Mouse (Mus musculus) lung, adult 18-20 months (tissue): Measurements from ENCODE around the gene Best2.
A peak's percentile ranks its signal among the peaks of the same experiment; 100 is the strongest.

Experiments used
- DNase-seq, 2 experiments: peaks; one replicate each; pipeline ENCODE4 v3.0.0; 2022; ENCODE audit warnings: mixed read lengths in 2 of 2

Gene Best2

DNA sequence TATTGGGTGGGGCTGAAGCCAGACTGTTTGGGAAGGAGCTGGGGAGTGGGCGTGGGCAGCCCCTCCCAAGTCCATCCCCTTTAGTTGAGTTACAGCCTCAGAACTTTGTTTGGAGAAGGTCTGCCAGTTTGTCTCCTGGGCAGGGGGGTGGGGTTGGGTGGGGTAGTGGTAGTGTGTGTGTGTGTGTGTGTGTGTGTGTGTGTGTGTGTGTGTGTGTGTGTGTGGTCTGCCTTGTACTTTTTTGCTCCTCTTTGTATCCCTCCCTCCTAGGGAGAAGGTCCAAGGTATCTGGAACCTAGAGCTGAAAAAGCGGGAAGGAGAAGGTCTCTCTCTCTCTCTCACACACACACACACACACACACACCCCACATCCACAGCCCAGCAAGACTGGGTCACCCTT, at the start of gene Best2:
Best2 (minus strand) TSS at position 101 of the 400 bp plus-strand sequence.
- no peak for DNase-seq

DNA sequence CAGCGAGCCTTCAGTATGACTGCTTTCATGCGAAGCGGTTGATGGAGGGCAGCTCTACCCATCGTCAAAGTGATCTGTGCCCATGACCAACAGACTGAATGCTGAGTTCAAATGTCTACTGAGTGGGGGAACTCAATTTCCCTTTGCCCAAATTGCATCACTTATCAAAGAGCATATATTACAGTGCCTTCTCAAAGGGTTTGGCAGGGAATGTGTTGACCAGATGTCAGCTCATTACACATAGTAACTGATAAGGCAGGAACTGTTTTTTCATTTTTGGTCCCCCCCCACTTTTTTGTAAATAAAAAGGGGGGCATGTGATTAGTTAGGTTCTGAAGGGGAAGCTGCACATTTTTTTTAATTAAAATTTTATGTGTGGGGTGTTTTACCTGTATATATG, 48.3 kb upstream of the Best2 start:
- no peak for DNase-seq

DNA sequence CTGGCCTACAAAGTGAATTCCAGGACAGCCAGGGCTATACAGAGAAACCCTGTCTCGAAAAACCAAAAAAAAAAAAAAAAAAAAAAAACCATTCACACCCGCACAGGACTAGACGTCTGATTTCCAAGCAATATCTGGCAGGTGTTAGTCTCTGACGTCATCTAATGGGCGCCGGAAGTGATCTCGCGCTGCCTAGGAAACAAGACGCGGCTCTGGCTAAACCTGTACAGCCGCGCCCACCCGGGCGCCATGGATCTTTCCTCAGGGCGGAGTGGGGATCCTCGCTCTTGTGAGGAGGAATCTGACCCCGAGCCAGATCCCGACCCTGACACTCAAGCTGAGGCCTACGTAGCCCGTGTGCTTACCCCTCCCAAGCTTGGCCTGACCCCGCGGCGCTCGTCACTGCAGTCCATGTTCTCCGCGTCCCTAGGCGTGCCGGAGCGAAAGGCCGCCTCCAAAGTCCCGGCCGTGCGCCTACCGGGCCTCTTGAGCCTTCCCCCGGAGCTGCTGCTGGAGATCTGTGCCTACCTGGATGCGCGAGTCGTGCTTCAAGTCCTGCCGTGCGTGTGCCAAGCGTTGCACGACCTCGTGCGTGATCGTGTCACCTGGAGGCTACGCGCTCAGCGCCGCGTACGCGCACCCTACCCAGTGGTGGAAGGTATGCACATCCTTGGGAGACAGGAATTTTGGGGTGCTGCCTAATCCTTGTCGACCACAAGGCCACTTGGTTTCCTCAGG, 45.7 kb upstream of the Best2 start, which contains the start of gene Fbxw9:
Fbxw9 (plus strand) TSS at position 177 of the 738 bp plus-strand sequence.
- DNase-seq, result peak; percentile 91 to 94

DNA sequence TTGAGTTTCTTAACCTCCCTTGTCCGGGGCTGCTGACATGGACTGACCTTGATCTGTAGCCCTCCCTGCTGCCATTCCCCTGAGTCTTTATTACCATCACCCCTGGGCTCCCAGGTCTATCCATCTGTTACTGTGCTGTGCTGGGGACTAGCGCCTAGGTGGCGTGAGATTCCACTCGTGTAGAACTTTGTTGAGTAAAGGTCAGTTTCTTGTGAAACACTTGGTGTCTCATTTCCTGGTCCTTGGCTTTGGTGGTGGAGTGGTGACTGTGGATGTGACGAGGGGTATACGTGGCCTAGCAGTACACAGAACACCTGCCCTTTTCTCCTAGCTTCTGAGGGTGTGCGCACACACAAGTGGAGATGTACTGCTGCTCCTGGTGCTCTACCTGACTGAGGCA, 43.0 kb upstream of the Best2 start:
- no peak for DNase-seq

DNA sequence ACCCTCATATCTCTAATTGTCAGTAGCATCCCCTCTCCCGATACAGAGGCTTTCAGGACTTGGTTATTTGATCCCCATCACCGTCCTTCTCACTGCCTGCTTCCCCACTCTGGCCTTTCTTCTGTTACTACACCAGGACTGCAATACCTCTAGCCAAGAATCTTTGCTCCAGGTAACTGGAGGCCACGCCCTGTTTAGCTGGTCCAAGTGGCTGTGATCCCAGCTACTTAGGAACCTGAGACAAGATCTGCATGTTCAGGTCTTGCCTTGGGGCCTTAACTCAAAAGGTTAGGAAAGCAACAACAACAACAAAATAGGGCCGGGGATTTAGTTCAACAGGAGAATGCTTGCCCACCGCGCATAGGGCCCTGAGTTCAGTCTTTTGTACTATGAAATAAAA, 29.3 kb upstream of the Best2 start:
- no peak for DNase-seq

DNA sequence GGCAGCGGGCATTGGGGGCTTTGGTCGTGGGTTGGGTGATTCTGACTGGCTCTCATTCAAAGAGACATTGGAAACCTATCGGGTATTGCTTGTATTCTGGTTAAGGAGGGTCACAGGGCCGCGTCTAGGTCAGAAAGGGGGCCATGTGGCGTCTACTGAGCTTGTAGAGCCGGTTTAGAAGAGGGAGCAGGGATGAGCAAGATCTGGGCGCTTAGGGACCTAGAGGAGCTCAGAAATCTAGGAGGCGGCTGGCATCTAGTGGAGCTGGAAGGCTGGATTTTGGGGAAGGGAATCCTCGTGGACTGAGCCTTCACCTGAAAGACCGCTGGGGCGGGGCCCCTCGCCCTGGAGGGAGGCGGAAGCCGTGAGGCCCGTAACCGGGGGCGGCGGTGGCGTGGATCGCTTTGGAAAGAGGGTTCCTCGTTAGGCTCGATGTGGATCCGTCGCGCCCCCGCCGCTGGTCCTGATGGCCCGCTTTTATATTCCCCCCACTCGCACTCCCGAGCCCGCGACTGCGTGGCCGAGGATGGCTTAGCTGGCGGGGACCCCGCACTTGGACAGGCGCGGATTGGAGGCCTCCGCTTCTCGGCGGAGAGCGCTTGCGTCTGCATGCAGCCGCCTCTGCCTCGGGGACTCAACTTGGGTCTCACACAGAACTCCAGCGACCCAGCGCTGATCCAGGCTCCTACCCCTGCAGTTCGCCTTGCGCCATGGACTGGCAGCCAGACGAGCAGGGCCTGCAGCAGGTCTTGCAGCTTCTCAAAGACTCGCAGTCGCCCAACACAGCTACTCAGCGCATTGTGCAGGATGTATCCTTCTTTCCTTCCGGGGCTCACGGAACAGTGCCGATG, 23.6 kb upstream of the Best2 start:
- peak; percentile 45 to 49 for DNase-seq

DNA sequence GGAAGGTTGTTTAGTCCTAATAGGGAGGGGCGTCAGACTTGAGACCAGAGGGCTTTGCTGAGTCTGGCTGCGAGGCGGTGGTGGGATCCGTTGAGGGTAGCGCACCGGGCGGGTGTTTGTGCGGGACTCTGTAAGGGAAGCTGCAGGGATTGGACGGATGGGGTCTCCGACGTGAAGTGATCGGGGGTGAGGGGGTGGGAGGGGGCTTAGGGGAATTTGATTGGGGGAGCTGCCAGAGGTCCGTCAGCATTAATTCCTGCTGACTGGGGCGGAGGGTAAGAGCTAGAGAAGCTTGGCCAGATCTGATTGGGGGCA, 23.0 kb upstream of the Best2 start:
- no peak for DNase-seq

DNA sequence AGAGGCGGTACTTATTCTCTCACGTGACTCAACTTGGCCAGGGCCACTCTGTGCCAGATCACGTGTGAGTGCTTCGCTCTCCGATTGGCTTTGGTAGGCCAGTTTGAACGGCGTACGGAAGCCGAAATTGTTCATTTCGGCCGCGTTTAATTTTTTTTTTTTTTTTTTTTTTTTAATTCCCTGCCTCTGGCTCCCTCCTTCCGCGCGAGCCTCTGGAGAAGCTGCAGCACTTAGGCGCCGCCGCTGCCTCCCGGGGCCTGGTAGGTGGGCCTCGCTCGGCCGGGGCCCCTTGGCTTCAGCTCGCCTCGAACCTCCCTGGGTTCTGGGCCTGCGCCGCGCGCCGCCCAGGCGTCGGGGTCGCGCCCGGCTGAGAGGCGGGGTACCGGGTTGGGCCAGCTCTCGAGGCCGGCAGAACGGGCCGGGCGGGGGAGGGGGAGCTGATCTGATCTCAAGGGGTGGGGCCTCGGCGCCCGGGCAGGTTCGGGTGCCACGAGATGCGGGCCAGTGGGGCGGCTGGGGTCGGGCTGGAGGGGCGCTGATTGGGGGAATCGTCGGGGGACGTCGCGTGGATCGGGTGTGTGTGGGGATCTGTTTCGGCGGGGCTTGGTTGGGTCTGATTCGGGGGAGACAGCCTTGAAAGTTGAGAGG, 22.5 kb upstream of the Best2 start, which contains the start of gene Tnpo2:
Tnpo2 (plus strand) TSS at position 198 of the 648 bp plus-strand sequence.
- DNase-seq, result peak; percentile 94 to 96

DNA sequence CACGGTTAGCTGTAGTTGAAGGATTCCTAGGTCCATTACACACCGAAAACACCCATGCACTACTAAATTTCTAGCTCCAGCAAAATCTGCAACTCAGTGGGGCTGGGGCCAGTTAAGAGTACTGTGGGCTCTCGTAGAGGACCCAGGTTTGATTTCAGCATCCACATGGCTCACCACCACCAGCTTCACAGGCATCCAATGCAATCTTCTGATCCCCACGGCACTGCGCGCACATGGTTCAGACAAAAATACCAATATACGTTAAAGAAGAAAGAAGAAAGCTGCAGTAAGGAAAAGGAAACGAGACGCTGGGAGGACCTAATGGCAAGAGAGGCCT, 22.0 kb upstream of the Best2 start:
- no peak for DNase-seq

DNA sequence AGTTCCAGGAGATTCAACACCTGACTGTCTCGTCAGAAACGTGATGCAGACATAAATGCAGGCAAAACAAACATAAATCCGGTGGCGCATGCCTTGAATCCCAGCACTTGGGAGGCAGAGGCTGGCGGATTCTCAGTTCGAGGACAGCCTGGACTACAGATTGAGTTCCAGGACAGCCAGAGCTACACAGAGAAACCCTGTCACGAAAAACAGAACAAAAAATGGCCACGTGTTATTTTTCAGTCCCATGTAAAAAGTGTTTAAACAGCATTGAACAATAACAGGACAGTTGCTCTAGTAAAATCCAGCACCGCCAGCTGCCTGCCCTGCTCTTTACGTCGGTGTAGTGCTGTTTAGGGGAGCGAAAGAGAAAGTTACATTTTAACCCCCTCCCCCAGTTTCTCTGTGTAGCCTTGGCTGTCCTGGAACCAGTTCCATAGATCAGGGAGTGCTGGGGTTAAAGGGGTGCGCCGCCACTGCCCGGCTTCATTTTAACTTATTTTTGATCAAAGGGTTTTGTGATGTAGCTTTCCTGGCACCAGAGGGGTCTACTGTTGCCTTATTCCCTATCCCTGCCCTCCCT, 21.5 kb upstream of the Best2 start:
- no peak for DNase-seq

DNA sequence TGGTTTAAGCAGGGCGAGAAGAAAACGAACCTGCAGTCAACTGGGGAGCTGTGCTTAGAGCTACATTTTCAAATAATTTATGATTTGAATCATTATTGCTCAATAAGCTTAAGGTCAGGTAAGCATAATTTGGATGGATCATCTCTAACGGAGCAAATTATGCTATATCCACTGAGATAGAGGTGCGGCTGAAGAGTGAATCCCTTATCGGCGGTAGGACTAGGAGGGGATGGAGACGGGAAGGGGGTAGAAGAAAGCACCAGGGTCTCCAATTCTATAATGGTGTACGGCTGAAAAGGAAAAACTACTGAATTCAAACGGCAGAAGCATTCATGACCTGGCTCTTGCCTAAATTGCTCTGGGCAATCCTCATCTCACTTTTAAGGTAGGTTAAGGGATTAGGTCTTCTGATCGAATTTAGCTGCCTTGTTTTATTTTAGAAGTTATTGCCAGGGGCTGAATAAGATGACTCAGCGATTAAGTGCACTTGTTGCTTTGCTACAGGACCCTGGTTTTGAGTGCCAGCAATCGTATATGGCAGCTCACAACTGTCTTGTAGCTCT, 20.9 kb upstream of the Best2 start:
- no peak for DNase-seq

DNA sequence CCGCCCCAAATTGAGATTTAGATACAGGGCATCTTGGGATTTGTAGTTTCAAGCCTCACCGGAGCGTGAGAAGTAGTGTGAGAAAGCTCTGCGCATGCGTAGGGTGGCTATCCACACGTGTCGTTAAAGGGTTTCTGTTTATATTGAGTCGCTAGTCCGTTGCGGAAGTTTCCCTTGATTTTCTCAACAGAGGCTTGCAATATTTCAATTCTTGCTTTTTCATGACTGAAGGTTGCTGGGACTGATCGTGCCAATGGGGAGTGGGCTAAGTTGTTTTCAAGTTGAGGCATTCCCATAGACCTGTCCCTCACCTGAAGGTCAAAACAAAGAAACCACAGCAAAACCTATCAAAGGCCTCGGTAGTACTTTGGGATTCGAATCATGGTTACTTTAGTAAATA, 20.4 kb upstream of the Best2 start:
- DNase-seq, result peak; percentile 79 to 83

DNA sequence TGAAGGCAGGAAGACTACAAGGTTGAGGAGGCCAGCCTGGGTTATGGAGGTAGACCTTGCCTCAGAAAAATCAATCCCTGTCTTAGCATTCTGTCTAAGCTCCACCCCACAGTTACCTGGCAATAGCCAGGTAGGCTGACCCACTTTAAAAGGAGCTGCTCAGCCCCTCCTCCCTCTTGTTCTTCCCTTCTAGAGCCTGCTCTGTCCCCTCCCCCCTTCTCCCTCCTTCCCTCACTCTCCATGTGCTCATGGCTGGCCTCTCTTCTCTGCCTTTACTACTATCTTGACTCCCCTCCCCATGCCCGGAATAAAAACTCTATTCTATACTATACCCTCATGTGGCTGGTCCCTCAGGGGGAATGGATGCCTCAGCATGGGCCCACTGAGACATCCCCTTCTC, 19.5 kb upstream of the Best2 start:
- peak; percentile 35 to 69 for DNase-seq

DNA sequence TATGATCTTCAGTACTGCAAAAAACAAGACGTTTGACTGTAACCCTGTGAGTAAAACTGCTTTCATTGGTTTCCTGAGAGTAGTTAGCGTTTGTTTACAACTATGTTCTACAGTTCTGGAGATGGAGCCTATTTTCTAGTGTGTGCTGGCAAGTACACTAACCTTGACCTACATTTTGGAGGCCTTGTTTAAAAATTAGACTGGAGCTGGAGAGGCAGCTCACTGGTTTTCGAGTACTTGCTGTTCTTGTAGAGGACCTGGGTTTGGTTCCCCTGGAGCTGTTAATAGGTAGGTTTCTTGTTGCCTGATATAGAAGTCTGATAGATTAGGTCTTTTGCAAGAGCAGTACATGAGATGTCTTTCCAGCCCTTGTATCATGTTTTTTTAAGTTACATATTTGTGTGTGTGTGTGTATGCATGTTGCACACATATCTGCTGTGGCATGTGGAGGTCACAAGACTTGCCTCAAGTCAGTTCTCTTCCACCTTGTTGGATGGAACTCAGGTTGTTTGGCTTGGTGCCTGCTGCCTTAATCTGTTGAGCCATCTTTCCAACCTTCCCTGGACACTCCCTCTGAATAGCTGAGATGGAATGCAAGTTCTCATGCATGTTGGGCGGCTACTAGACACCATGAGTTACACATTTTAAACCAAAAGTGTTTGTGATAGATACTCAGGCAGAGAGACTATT, 18.4 kb upstream of the Best2 start:
- DNase-seq, result no peak

DNA sequence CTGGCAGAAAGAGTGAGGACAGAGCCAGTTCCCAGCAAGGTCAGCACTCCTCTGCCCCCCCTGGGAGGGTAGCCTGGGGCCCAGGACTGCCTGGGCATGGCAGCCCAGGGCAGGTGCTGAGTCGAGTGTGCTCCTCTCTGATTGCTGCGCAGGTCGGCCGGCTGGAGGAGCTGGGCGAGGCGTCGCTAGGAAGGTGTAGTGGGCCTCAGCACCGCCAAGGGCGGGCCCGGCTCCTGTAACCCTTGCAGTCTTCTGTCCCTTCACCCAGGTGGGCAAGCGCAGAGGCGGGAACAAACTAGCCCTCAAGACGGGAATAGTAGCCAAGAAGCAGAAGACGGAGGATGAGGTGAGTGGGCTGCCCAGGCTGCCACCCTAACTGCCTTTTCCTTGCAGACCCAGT, 14.9 kb upstream of the Best2 start:
- DNase-seq, result no peak

DNA sequence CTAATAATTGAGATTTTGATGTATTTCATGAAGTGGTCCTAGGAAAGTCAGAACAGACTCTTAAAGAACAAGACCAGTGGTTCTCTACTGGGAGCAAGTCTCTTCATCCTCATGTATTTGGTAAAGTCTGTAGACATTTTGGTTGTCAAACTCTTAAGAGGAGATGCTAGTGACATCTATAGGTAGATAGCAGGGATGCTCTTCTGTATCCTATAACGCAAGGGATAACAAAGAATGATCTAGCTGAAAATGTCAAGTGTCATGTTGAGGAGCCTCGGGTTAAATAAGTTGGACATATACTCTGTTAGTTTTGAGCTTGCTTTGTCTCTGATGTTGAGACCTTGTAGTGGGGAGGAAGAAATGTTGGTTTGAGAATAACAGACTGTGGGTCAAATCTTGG, 13.6 kb upstream of the Best2 start:
- DNase-seq, result no peak

DNA sequence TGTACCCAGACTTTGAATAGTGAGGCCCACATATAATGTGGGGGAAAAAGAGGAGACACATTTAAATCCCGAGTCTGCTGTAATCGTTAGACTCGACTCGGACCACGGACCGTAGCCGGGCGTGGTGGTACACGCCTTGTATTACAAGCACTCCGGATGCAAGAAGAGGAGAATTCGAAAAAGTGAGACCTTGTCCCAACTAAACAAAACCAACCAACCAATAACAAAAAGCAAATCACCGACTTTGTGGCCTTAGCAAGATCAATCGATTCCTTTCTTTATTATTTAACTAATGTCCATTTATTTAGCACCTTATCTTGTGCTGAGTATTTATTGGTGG, 13.2 kb upstream of the Best2 start:
- no peak for DNase-seq

DNA sequence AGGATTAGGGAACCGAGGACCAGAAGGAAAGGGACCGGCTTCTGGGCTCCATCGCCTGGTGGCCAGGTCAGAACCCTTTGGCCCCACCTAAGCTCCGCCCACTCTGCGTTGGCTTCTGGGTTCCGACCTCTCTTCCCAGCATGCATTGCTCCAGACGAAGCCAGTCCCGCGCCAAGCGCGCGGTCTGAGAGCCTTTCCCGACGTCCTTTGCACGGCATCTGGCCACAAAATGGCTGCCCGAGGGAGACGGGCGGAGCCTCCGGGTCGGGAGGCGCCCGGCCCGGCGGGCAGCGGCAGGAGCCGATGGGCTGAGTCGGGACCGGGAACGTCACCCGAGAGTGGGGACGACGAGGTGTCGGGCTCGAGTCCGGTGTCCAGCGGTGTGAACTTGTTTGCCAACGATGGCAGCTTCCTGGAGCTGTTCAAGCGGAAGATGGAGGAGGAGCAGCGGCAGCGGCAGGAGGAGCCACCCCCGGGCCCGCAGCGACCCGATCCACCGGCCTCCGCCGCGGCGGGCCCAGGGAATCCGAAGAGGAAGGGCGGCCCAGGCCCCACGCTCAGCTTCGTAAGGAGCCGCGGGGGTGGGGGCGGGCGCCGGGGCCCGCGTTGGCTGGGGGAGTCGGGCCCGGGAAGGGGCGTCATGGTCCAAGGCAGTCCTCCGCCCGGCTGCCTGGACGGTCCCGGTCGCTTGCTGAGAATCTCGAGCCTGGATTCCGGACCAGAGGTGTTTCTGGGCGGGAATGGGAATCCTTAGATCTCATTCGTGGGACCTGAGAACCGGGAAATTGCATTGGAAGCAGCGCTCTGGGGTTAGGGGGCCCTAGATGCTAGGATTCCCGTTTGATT, 12.6 kb upstream of the Best2 start, which contains the start of gene Trir:
Trir (plus strand) TSS at position 154 of the 846 bp plus-strand sequence.
- peak; percentile 98 for DNase-seq

DNA sequence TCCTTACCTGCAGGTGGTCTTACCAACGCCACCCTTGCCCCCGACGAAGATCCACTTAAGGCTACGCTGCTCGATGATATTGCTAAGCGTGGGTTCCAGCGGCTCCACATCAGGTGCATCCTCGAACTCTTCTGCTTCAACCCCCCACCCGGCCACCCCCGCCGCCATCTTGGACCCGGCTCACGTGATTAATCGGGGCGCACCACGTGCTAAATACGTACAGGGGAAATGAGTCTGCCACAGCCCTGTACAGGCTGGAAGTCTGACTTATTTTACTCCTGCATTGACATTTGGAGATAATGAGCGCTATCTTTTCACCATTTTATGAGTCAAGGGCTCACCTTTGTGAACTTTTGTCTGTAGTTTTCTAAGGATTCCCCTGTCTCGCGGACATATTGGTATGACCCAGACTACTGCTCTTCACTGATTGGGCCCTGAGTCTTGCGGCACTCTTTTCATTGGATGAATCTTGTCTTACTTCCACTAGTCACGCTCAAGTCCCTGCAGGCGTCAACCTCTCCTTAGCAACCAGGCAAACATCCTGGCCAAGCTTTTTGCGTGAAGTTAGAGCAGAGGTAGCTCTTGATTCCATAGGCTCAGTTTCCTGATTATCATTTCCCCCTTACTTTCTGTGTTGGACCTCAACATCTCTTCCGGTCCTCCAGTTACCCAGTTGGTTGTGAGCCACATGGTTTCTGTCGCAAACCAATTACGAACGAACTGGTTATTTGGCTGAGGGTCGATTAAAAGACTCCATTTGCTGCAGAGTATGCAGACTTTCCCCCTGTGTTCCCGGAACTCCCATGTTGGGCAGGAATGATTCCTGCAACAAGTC, 11.0 kb upstream of the Best2 start, which contains the start of gene Asna1:
Asna1 (minus strand) TSS at position 184 of the 835 bp plus-strand sequence.
- DNase-seq, result peak; percentile 86 to 90

DNA sequence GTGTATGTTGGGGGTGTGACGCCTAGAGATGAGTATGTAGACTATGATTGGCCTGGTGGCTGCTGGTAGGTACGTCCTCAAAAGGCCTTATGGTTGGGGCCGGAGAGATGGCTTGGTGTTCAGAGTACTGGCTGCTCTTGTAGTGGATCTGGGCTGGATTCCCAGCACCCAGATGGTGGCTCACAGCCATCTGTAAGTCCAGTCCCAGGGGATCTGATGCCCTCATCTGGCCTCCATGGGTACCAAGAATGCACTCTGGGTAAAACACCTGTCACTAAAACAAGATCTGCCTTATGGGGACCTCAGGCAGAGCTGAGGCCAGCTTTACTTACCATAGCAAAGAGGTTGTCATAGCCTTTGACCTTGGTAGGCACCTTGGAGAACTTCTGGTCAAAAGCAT, 9.5 kb upstream of the Best2 start:
- no peak for DNase-seq
